Mouse (Mus musculus): Measurements from ENCODE around the gene Rdm1.

DNA sequence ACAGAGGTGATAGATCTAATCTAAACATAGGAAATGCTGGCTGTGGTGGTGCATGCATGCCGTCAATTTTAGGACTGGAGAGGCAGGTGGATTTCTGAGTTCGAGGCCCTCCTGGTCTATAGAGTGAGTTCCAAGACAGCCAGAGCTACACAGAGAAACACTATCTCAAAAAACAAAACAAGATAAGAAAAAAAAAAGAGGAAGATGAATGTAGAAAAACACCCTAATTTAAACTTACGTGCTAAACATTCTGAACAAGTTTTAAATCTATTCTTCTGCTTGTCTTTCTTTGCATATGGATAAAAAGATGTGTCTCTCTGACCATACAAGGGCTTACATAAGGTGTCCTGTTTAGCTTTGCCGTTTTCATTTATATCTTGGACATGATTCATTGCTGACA is 44.3 kb downstream of the Rdm1 start:
- TF ChIP-seq CTCF (IDR thresholded peaks at IDR 0.05; ENCODE audit: low read depth, low read length) (no peak), POLR2A (IDR thresholded peaks at IDR 0.05; ENCODE audit: borderline replicate concordance, low read depth, low read length) (no peak)

Measured in bone marrow macrophage, adult 2 months (primary cell).